Mouse (Mus musculus): ENCODE measurements around the gene Pkp4. TPM values are rescaled to one million over a fixed set of nuclear protein-coding genes. Genes with fewer than 3 reads are reported as not detected.
A peak's percentile ranks its signal among the peaks of the same experiment; 100 is the strongest.

The Pkp4 gene
- polyA plus RNA-seq, 1 experiment: 58.0 TPM

- no peak for DNase-seq (ENCODE audit: low read depth)
- no peak for TF ChIP-seq CTCF (IDR thresholded peaks at IDR 0.05; ENCODE audit: borderline replicate concordance, extremely low read depth, insufficient read depth, insufficient read length)
- TF ChIP-seq POLR2A (IDR thresholded peaks at IDR 0.05; ENCODE audit: borderline replicate concordance, extremely low read depth, insufficient read depth, insufficient read length, poor library complexity, severe bottlenecking): no peak
Measured at GRCm38 (mm10) chr2:59284216-59284615, 123.6 kb downstream of the Pkp4 start.

GRCm38 (mm10) chr2:59284734-59285490, 124.3 kb downstream of the Pkp4 start:
- TF ChIP-seq POLR2A (IDR thresholded peaks at IDR 0.05; ENCODE audit: borderline replicate concordance, extremely low read depth, insufficient read depth, insufficient read length, poor library complexity, severe bottlenecking) (no peak), CTCF (IDR thresholded peaks at IDR 0.05; ENCODE audit: borderline replicate concordance, extremely low read depth, insufficient read depth, insufficient read length) (no peak)
- DNase-seq (ENCODE audit: low read depth): no peak

GRCm38 (mm10) chr2:59285581-59285980, 124.9 kb downstream of the Pkp4 start:
- TF ChIP-seq CTCF (IDR thresholded peaks at IDR 0.05; ENCODE audit: borderline replicate concordance, extremely low read depth, insufficient read depth, insufficient read length): no peak
- TF ChIP-seq POLR2A (IDR thresholded peaks at IDR 0.05; ENCODE audit: borderline replicate concordance, extremely low read depth, insufficient read depth, insufficient read length, poor library complexity, severe bottlenecking): no peak
- DNase-seq (ENCODE audit: low read depth): peak; percentile 40

GRCm38 (mm10) chr2:59286247-59286646, 125.6 kb downstream of the Pkp4 start:
- peak; percentile 66 for DNase-seq (ENCODE audit: low read depth)
- TF ChIP-seq POLR2A (IDR thresholded peaks at IDR 0.05; ENCODE audit: borderline replicate concordance, extremely low read depth, insufficient read depth, insufficient read length, poor library complexity, severe bottlenecking) (no peak), CTCF (IDR thresholded peaks at IDR 0.05; ENCODE audit: borderline replicate concordance, extremely low read depth, insufficient read depth, insufficient read length) (no peak)

- TF ChIP-seq CTCF (IDR thresholded peaks at IDR 0.05; ENCODE audit: borderline replicate concordance, extremely low read depth, insufficient read depth, insufficient read length) (no peak), POLR2A (IDR thresholded peaks at IDR 0.05; ENCODE audit: borderline replicate concordance, extremely low read depth, insufficient read depth, insufficient read length, poor library complexity, severe bottlenecking) (no peak)
- no peak for DNase-seq (ENCODE audit: low read depth)
Measured at GRCm38 (mm10) chr2:59287630-59288029, 127.0 kb downstream of the Pkp4 start.

GRCm38 (mm10) chr2:59289411-59289810, 128.8 kb downstream of the Pkp4 start:
- DNase-seq (ENCODE audit: low read depth): no peak
- no peak for TF ChIP-seq POLR2A (IDR thresholded peaks at IDR 0.05; ENCODE audit: borderline replicate concordance, extremely low read depth, insufficient read depth, insufficient read length, poor library complexity, severe bottlenecking)
- no peak for TF ChIP-seq CTCF (IDR thresholded peaks at IDR 0.05; ENCODE audit: borderline replicate concordance, extremely low read depth, insufficient read depth, insufficient read length)

- no peak for TF ChIP-seq CTCF (IDR thresholded peaks at IDR 0.05; ENCODE audit: borderline replicate concordance, extremely low read depth, insufficient read depth, insufficient read length)
- no peak for DNase-seq (ENCODE audit: low read depth)
Measured at GRCm38 (mm10) chr2:59290391-59290790, 129.7 kb downstream of the Pkp4 start.

- no peak for TF ChIP-seq CTCF (IDR thresholded peaks at IDR 0.05; ENCODE audit: borderline replicate concordance, extremely low read depth, insufficient read depth, insufficient read length)
- TF ChIP-seq POLR2A (IDR thresholded peaks at IDR 0.05; ENCODE audit: borderline replicate concordance, extremely low read depth, insufficient read depth, insufficient read length, poor library complexity, severe bottlenecking): no peak
- DNase-seq (ENCODE audit: low read depth): no peak
Measured at GRCm38 (mm10) chr2:59299831-59300230, 139.2 kb downstream of the Pkp4 start.

GRCm38 (mm10) chr2:59301671-59302070, 141.0 kb downstream of the Pkp4 start:
- TF ChIP-seq CTCF (IDR thresholded peaks at IDR 0.05; ENCODE audit: borderline replicate concordance, extremely low read depth, insufficient read depth, insufficient read length): no peak
- no peak for TF ChIP-seq POLR2A (IDR thresholded peaks at IDR 0.05; ENCODE audit: borderline replicate concordance, extremely low read depth, insufficient read depth, insufficient read length, poor library complexity, severe bottlenecking)
- peak; percentile 84 for DNase-seq (ENCODE audit: low read depth)

- DNase-seq (ENCODE audit: low read depth): peak; percentile 37
- TF ChIP-seq POLR2A (IDR thresholded peaks at IDR 0.05; ENCODE audit: borderline replicate concordance, extremely low read depth, insufficient read depth, insufficient read length, poor library complexity, severe bottlenecking): no peak
Measured at GRCm38 (mm10) chr2:59302430-59302829, 141.8 kb downstream of the Pkp4 start.

GRCm38 (mm10) chr2:59303530-59304063, 142.9 kb downstream of the Pkp4 start:
- peak; percentile 18 for DNase-seq (ENCODE audit: low read depth)
- TF ChIP-seq CTCF (IDR thresholded peaks at IDR 0.05; ENCODE audit: borderline replicate concordance, extremely low read depth, insufficient read depth, insufficient read length) (no peak), POLR2A (IDR thresholded peaks at IDR 0.05; ENCODE audit: borderline replicate concordance, extremely low read depth, insufficient read depth, insufficient read length, poor library complexity, severe bottlenecking) (no peak)

- TF ChIP-seq CTCF (IDR thresholded peaks at IDR 0.05; ENCODE audit: borderline replicate concordance, extremely low read depth, insufficient read depth, insufficient read length) (no peak), POLR2A (IDR thresholded peaks at IDR 0.05; ENCODE audit: borderline replicate concordance, extremely low read depth, insufficient read depth, insufficient read length, poor library complexity, severe bottlenecking) (no peak)
- no peak for DNase-seq (ENCODE audit: low read depth)
Measured at GRCm38 (mm10) chr2:59307302-59307701, 146.7 kb downstream of the Pkp4 start.
